Mouse (Mus musculus): ENCODE data around the gene Cfap161.

DNA sequence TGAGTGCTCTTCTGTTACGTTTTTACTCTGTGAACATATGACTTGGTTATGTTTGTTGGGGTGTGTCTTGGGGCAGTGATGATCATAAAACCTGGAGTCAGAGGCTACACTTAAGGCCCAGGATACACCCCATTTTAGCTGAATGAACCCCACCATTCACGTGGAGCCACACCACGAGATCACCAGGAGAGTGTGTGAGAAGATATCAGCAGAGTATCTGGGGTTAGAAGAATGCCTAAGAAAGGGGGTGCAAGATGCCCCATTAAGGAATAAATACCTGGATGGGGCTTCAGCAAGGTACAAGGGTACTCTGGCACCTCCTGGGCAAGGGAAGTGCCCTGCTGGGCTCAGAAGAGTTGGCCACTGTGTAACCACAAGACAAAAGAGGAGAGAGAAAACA, 60.4 kb downstream of the Cfap161 start:
- TF ChIP-seq CTCF (IDR thresholded peaks at IDR 0.05; ENCODE audit: low read depth, low read length) (no peak), POLR2A (IDR thresholded peaks at IDR 0.05; ENCODE audit: borderline replicate concordance, low read depth, low read length) (no peak)
